ENCODE assay signal across 15 mouse cellular contexts in genomic region chr16:95851907-95852306, GRCm38 (mm10).
DNase-seq lines count a peak whose midpoint lies in the region; ATAC-seq lines count a peak whose summit lies in the region.
"Had no signal": no experiment of that assay in that cellular context is flagged by ENCODE, and none has a peak within 500 bp of the region (broad histone marks: within the 10 kb centered on the region; RNA-seq: fewer than 3 reads in every experiment).

No protein-coding gene starts in this region.

- H3K4me3 ChIP-seq in heart, embryonic 12.5 days = no peak overlapping the region
- no peak overlapping the region for H3K4me3 ChIP-seq in lung, embryonic 15.5 days
- no peak overlapping the region for H3K4me3 ChIP-seq in midbrain, embryonic 10.5 days
- H3K4me3 ChIP-seq: embryonic facial prominence, embryonic 12.5 days; forebrain, embryonic 10.5 days; midbrain, embryonic 13.5 days had no signal

- H3K9me3 ChIP-seq in heart, embryonic 12.5 days (replicated peaks) = no peaks in the 10 kb centered on the region
- H3K9me3 ChIP-seq in lung, embryonic 15.5 days = no peaks in the 10 kb centered on the region
- no peaks in the 10 kb centered on the region for H3K9me3 ChIP-seq in midbrain, embryonic 10.5 days (replicated peaks)
- H3K9me3 ChIP-seq: embryonic facial prominence, embryonic 12.5 days; forebrain, embryonic 10.5 days; midbrain, embryonic 13.5 days had no signal

- peak overlapping the region; percentile 64; the same call in 1 of the 2 replicates for H3K27ac ChIP-seq in heart, embryonic 12.5 days (ENCODE audit: poor library complexity, severe bottlenecking)
- H3K27ac ChIP-seq in lung, embryonic 15.5 days = peak overlapping the region; percentile 62
- no peak overlapping the region for H3K27ac ChIP-seq in midbrain, embryonic 10.5 days (replicated peaks)
- H3K27ac ChIP-seq: embryonic facial prominence, embryonic 12.5 days; forebrain, embryonic 10.5 days; midbrain, embryonic 13.5 days had no signal

- 60% methylated on average over 5 of the region's 5 CpGs for WGBS in heart, embryonic 12.5 days
- WGBS in lung, embryonic 15.5 days = 58% methylated on average over 5 of the region's 5 CpGs
- WGBS in midbrain, embryonic 10.5 days = 81% methylated on average over 5 of the region's 5 CpGs

- DNase-seq in heart, postnatal 4 days = no peak
- no peak for DNase-seq in lung, postnatal 4 days
- DNase-seq in kidney, postnatal 10 days = peak; percentile 22
- DNase-seq in lung, postnatal 36 days = peak; percentile 63
- DNase-seq in embryo, embryonic 10 days (ENCODE audit: low spot score) = no peak
- no peak for DNase-seq in midbrain, embryonic 10.5 days (ENCODE audit: low spot score)
- DNase-seq: adrenal gland, postnatal 14 days; cerebellum, postnatal 14 days; layer of hippocampus, adult 9-11 months; thymus, postnatal 14 days had no signal

- H3K9ac ChIP-seq in heart, embryonic 12.5 days = no peak overlapping the region
- H3K9ac ChIP-seq in lung, embryonic 15.5 days = no peak overlapping the region
- H3K9ac ChIP-seq: embryonic facial prominence, embryonic 12.5 days; midbrain, embryonic 13.5 days had no signal

- no peak overlapping the region for H3K4me2 ChIP-seq in heart, embryonic 12.5 days
- H3K4me2 ChIP-seq in lung, embryonic 15.5 days = no peak overlapping the region
- H3K4me2 ChIP-seq: embryonic facial prominence, embryonic 12.5 days; midbrain, embryonic 13.5 days had no signal

- ATAC-seq in heart, embryonic 12.5 days (ENCODE audit: insufficient number of reproducible peaks, low FRiP score) = 0 out of 2 replicates have a peak, but pooled peaks have one; percentile 54
- ATAC-seq in lung, embryonic 15.5 days (ENCODE audit: borderline replicate concordance, extremely low read depth, low FRiP score, low TSS enrichment) = no peak
- ATAC-seq: midbrain, embryonic 13.5 days had no signal

- peaks cover 20% of the 10 kb centered on the region for H3K4me1 ChIP-seq in heart, embryonic 12.5 days (replicated peaks)
- peaks cover 39% of the 10 kb centered on the region for H3K4me1 ChIP-seq in lung, embryonic 15.5 days
- H3K4me1 ChIP-seq in midbrain, embryonic 10.5 days = no peaks in the 10 kb centered on the region
- H3K4me1 ChIP-seq: midbrain, embryonic 13.5 days had no signal

- no peaks in the 10 kb centered on the region for H3K36me3 ChIP-seq in heart, embryonic 12.5 days
- no peaks in the 10 kb centered on the region for H3K36me3 ChIP-seq in lung, embryonic 15.5 days
- H3K36me3 ChIP-seq in midbrain, embryonic 10.5 days = no peaks in the 10 kb centered on the region
- H3K36me3 ChIP-seq: embryonic facial prominence, embryonic 12.5 days; forebrain, embryonic 10.5 days; midbrain, embryonic 13.5 days had no signal

- no peaks in the 10 kb centered on the region for H3K27me3 ChIP-seq in heart, embryonic 12.5 days (replicated peaks)
- H3K27me3 ChIP-seq in lung, embryonic 15.5 days = no peaks in the 10 kb centered on the region
- no peaks in the 10 kb centered on the region for H3K27me3 ChIP-seq in midbrain, embryonic 10.5 days (ENCODE audit: low read depth, poor library complexity, severe bottlenecking)
- H3K27me3 ChIP-seq: embryonic facial prominence, embryonic 12.5 days; midbrain, embryonic 13.5 days had no signal

Comparison
In these comparisons a context has a peak if more than half of its experiments do, and no peak if none do; other contexts are left out.
1. DNase-seq: peak in kidney, postnatal 10 days (single experiment) and lung, postnatal 36 days (single experiment); none in heart, postnatal 4 days (single experiment), lung, postnatal 4 days (0 of 2), embryo, embryonic 10 days (single experiment) and midbrain, embryonic 10.5 days (single experiment).